Mouse (Mus musculus) neutrophil, adult 83 days (primary cell): ENCODE results near the gene Klk1. TPM values are rescaled to one million over a fixed set of nuclear protein-coding genes. Genes with fewer than 3 reads are reported as not detected.

ENCODE experiments used
- total RNA-seq, 2 experiments: library from RNA; stranded (reverse); gene quantifications; one replicate each; pipeline ENCODE4 v1.2.4; 2023

Gene Klk1
- not detected for total RNA-seq

GRCm38 (mm10) chr7:44225076-44225475 is at the start of gene Klk1:
Gene Klk1, plus strand, starts transcription at chr7:44225360.

GRCm38 (mm10) chr7:44187936-44188335 is 37.2 kb upstream of the Klk1 start, which contains the start of gene Klk1b24:
Gene Klk1b24, plus strand, starts transcription at chr7:44188236.

GRCm38 (mm10) chr7:44197891-44198290 is 27.3 kb upstream of the Klk1 start, which contains the start of gene Klk1b3:
Gene Klk1b3, plus strand, starts transcription at chr7:44198191.

GRCm38 (mm10) chr7:44207135-44207534 is 18.0 kb upstream of the Klk1 start, which contains the start of gene Klk1b4:
Gene Klk1b4, plus strand, starts transcription at chr7:44207435.

GRCm38 (mm10) chr7:44215645-44216044 is 9.5 kb upstream of the Klk1 start, which contains the start of gene Klk1b5:
Gene Klk1b5, plus strand, starts transcription at chr7:44215945.

GRCm38 (mm10) chr7:44235909-44236308 is 10.7 kb downstream of the Klk1 start, which contains the start of gene Gm36864:
Gene Gm36864, plus strand, starts transcription at chr7:44236177.

GRCm38 (mm10) chr7:44246055-44246983 is 21.2 kb downstream of the Klk1 start, which contains the start of the genes 1700028J19Rik and 2410002F23Rik:
Gene 1700028J19Rik, minus strand, starts transcription at chr7:44246695.
Gene 2410002F23Rik, plus strand, starts transcription at chr7:44246722.

GRCm38 (mm10) chr7:44257278-44257677 is 32.1 kb downstream of the Klk1 start, which contains the start of gene Acp4:
Gene Acp4, minus strand, starts transcription at chr7:44257378.

GRCm38 (mm10) chr7:44261147-44261546 is 36.0 kb downstream of the Klk1 start, which contains the start of gene Gm15517:
Gene Gm15517, plus strand, starts transcription at chr7:44261447.

Other genes with a start within 250 kb of the Klk1 start
- not detected for gene Klk1b9, start 249.3 kb upstream of the Klk1 start, total RNA-seq
- gene Klk1b11, start 229.5 kb upstream of the Klk1 start, total RNA-seq: under 1 TPM in 1 of 2 experiments, not detected in 1; 0.66 TPM
- not detected for gene Klk1b26, start 213.2 kb upstream of the Klk1 start, total RNA-seq
- not detected for gene Klk1b27, start 173.1 kb upstream of the Klk1 start, total RNA-seq
- gene Klk1b21, start 123.0 kb upstream of the Klk1 start, total RNA-seq: not detected
- not detected for gene Klk1b22, start 112.7 kb upstream of the Klk1 start, total RNA-seq
- gene Klk1b16, start 88.6 kb upstream of the Klk1 start, total RNA-seq: not detected
- gene Klk1b24, start 37.1 kb upstream of the Klk1 start, total RNA-seq: not detected
- not detected for gene Klk1b3, start 27.2 kb upstream of the Klk1 start, total RNA-seq
- not detected for gene Klk1b4, start 17.9 kb upstream of the Klk1 start, total RNA-seq
- gene Klk1b5, start 9.4 kb upstream of the Klk1 start, total RNA-seq: not detected
- not detected for gene Gm36864, start 10.8 kb downstream of the Klk1 start, total RNA-seq
- under 1 TPM; 0.66 to 0.90 TPM for gene 1700028J19Rik, start 21.3 kb downstream of the Klk1 start, total RNA-seq
- gene 2410002F23Rik, start 21.4 kb downstream of the Klk1 start, total RNA-seq: 10 to 100 TPM; 24.0 to 31.4 TPM
- gene Acp4, start 32.0 kb downstream of the Klk1 start, total RNA-seq: not detected
- gene Gm15517, start 36.1 kb downstream of the Klk1 start, total RNA-seq: not detected
- under 1 TPM; 0.61 to 0.93 TPM for gene Clec11a, start 81.5 kb downstream of the Klk1 start, total RNA-seq
- under 1 TPM; 0.26 to 0.46 TPM for gene Shank1, start 84.9 kb downstream of the Klk1 start, total RNA-seq
- under 1 TPM in 1 of 2 experiments, not detected in 1; 0.24 TPM for gene Syt3, start 158.7 kb downstream of the Klk1 start, total RNA-seq
- not detected for gene 1700008O03Rik, start 160.5 kb downstream of the Klk1 start, total RNA-seq
- gene Lrrc4b, start 203.7 kb downstream of the Klk1 start, total RNA-seq: not detected
- gene Aspdh, start 240.0 kb downstream of the Klk1 start, total RNA-seq: not detected
- 10 to 100 TPM; 37.7 to 41.6 TPM for gene Josd2, start 242.6 kb downstream of the Klk1 start, total RNA-seq